ENCODE assay signal across 10 mouse cellular contexts in genomic region chr3:95293537-95293936, GRCm38 (mm10). TPM values are rescaled to one million over a fixed set of nuclear protein-coding genes. Genes with fewer than 3 reads are reported as not detected.
A peak's percentile ranks its signal among the peaks of the same experiment; 100 is the strongest.
DNase-seq lines count a peak whose midpoint lies in the region; ATAC-seq and TF ChIP-seq lines count a peak whose summit lies in the region.
"Had no signal": no experiment of that assay in that cellular context is flagged by ENCODE, and none has a peak within 500 bp of the region (broad histone marks: within the 10 kb centered on the region; RNA-seq: fewer than 3 reads in every experiment).

No protein-coding gene starts in this region.

- TF ChIP-seq RAD21 in CH12.LX (IDR thresholded peaks at IDR 0.05; ENCODE audit: low read depth, low read length) = no peak

- no peak for TF ChIP-seq POLR2A in CH12.LX (IDR thresholded peaks at IDR 0.05; ENCODE audit: low read depth, low read length)

- no peaks in the 10 kb centered on the region for H3K27me3 ChIP-seq in CH12.LX (replicated peaks)
- no peaks in the 10 kb centered on the region for H3K27me3 ChIP-seq in liver, postnatal 0 days (ENCODE audit: insufficient read depth, low read length)
- H3K27me3 ChIP-seq in hindbrain, embryonic 14.5 days (ENCODE audit: control insufficient read depth, insufficient read depth, low read length) = no peaks in the 10 kb centered on the region

- TF ChIP-seq CTCF in CH12.LX (conservative IDR thresholded peaks at IDR 0.05 in 1 of 2, IDR thresholded peaks at IDR 0.05 in 1 of 2; ENCODE audit: low read depth in 2 of 2, low read length in 2 of 2) = no peak
- no peak for TF ChIP-seq CTCF in liver, postnatal 0 days (IDR thresholded peaks at IDR 0.05; ENCODE audit: low read depth)

- no peaks in the 10 kb centered on the region for H3K9me3 ChIP-seq in CH12.LX (replicated peaks; ENCODE audit: low read length)
- H3K9me3 ChIP-seq in liver, postnatal 0 days (ENCODE audit: low read length) = no peaks in the 10 kb centered on the region
- H3K9me3 ChIP-seq in hindbrain, embryonic 14.5 days (ENCODE audit: control insufficient read depth, low read length) = no peaks in the 10 kb centered on the region

- TF ChIP-seq EP300 in CH12.LX (IDR thresholded peaks at IDR 0.05; ENCODE audit: low read length) = no peak
- TF ChIP-seq EP300 in liver, postnatal 0 days (IDR thresholded peaks at IDR 0.05; ENCODE audit: low read depth) = peak; percentile 62; the same call in 1 of the 2 replicates

- ATAC-seq in hematopoietic stem cell, adult 5-6 weeks (replicated peaks in 1 of 2; ENCODE audit: insufficient read depth in 1 of 2, low FRiP score in 2 of 2, low TSS enrichment in 1 of 2, low read depth in 1 of 2, poor library complexity in 2 of 2, severe bottlenecking in 2 of 2) = peak; percentile 91 to 92
- peak; percentile 54 for ATAC-seq in liver, postnatal 0 days
- ATAC-seq in hindbrain, embryonic 14.5 days (ENCODE audit: low FRiP score) = no peak

- no peaks in the 10 kb centered on the region for H3K79me2 ChIP-seq in CH12.LX (replicated peaks; ENCODE audit: control insufficient read depth, extremely low read depth, insufficient read depth, poor library complexity, severe bottlenecking)

- no peak overlapping the region for H3K27ac ChIP-seq in CH12.LX (ENCODE audit: insufficient read depth, low read depth)
- peak overlapping the region; percentile 78 for H3K27ac ChIP-seq in liver, postnatal 0 days (ENCODE audit: low read depth)
- no peak overlapping the region for H3K27ac ChIP-seq in hindbrain, embryonic 14.5 days

- no peak overlapping the region for H3K9ac ChIP-seq in CH12.LX (ENCODE audit: insufficient read depth, low read depth)
- no peak overlapping the region for H3K9ac ChIP-seq in liver, postnatal 0 days (replicated peaks)
- no peak overlapping the region for H3K9ac ChIP-seq in hindbrain, embryonic 14.5 days

- peaks cover 20 to 60% of the 10 kb centered on the region in 2 experiments for H3K36me3 ChIP-seq in CH12.LX (replicated peaks in 1 of 2; ENCODE audit: control insufficient read depth in 1 of 2, insufficient read depth in 1 of 2, low read length in 1 of 2)
- peaks cover 42% of the 10 kb centered on the region for H3K36me3 ChIP-seq in liver, postnatal 0 days (replicated peaks; ENCODE audit: insufficient read depth, low read length)
- peaks cover 50% of the 10 kb centered on the region for H3K36me3 ChIP-seq in hindbrain, embryonic 14.5 days (replicated peaks; ENCODE audit: control insufficient read depth, insufficient read depth)

- in situ Hi-C loops in CH12.LX (cut with MboI; ENCODE audit: low pct_ligation_motif_present, low pct_unique_long_range_greater_than_20kb, low sequenced_read_pairs) = no loop called here

- WGBS in liver, postnatal 0 days (ENCODE audit: insufficient replicate concordance) = 21% methylated on average over 11 of the region's 11 CpGs
- 82% methylated on average over 11 of the region's 11 CpGs for WGBS in hindbrain, embryonic 14.5 days

- H3K4me1 ChIP-seq in CH12.LX (ENCODE audit: control insufficient read depth in 1 of 2, insufficient read depth in 2 of 2) = peaks cover 0 to 23% of the 10 kb centered on the region in 2 experiments; a peak in 3 of 4 replicates
- H3K4me1 ChIP-seq in liver, postnatal 0 days (ENCODE audit: insufficient read depth) = peaks cover 39% of the 10 kb centered on the region
- H3K4me1 ChIP-seq in hindbrain, embryonic 14.5 days (replicated peaks; ENCODE audit: control insufficient read depth, insufficient read depth, low read length) = no peaks in the 10 kb centered on the region

- no peak overlapping the region for H3K4me3 ChIP-seq in CH12.LX (replicated peaks in 1 of 3; ENCODE audit: low read depth in 2 of 3, low read length in 2 of 3, poor library complexity in 1 of 3)
- no peak overlapping the region for H3K4me3 ChIP-seq in liver, postnatal 0 days (ENCODE audit: low read depth, low read length)
- no peak overlapping the region for H3K4me3 ChIP-seq in hindbrain, embryonic 14.5 days (replicated peaks; ENCODE audit: low read length)

- no peak overlapping the region for H3K4me2 ChIP-seq in CH12.LX (ENCODE audit: insufficient read depth, low read depth, poor library complexity, severe bottlenecking)
- H3K4me2 ChIP-seq in liver, postnatal 0 days (ENCODE audit: low read depth, low read length) = peak overlapping the region; percentile 18; the same call in 1 of the 2 replicates
- H3K4me2 ChIP-seq in hindbrain, embryonic 14.5 days (replicated peaks) = no peak overlapping the region

- dilution Hi-C loops in CH12.LX (cut with MboI; ENCODE audit: extremely low pct_ligation_motif_present, extremely low pct_unique_long_range_greater_than_20kb, low sequenced_read_pairs) = no loop called here

- DNase-seq in 3T3-L1 (ENCODE audit: low read depth, low spot score) (peak; percentile 89), CH12.LX (ENCODE audit: extremely low read depth) (peak; percentile 18)
- DNase-seq in liver, postnatal 0 days = peak; percentile 63
- DNase-seq in hindbrain, embryonic 14.5 days (ENCODE audit: low spot score) = no peak
- no peak for DNase-seq in spleen, adult 12 weeks (ENCODE audit: low spot score)
- DNase-seq in layer of hippocampus, adult 8-10 months (ENCODE audit: low spot score in 2 of 2) = no peak
- DNase-seq in gastrocnemius, postnatal 10 days = no peak
- DNase-seq: heart, postnatal 10 days; midbrain, embryonic 14.5 days had no signal

TF ChIP-seq in CH12.LX, 34 proteins besides CTCF, POLR2A, EP300 and RAD21:
- TF ChIP-seq CHD1 (IDR thresholded peaks at IDR 0.05; ENCODE audit: low read depth, low read length) = no peak
- 0 out of 2 replicates have a peak, but pooled peaks have one; percentile 13 for TF ChIP-seq ETS1 (conservative IDR thresholded peaks at IDR 0.05; ENCODE audit: low read depth, low read length)

RNA-seq across cellular contexts. Expression of gene Prune1, which starts 11.7 kb away (rescaled TPM):
- total RNA-seq in CH12.LX (2012; rRNA removed) (7.1 and 8.4 TPM in 2 replicates), CH12.LX (2014; rRNA removed) (7.1 and 8.5 TPM in 2 replicates)
- 8.8 and 9.1 TPM in 2 replicates for polyA plus RNA-seq in CH12.LX (2012; ENCODE audit: insufficient read length, low read depth)
- 9.8 and 11.7 TPM in 2 replicates for total RNA-seq in hematopoietic stem cell, adult 5-6 weeks (2017)
- polyA plus RNA-seq in liver, postnatal 0 days (2015; fragmentation: Nextera tagmentation; extraction: Ambion mirVana) = 10.6 and 10.7 TPM in 2 replicates
- polyA plus RNA-seq in hindbrain, embryonic 14.5 days (2014; fragmentation: Nextera tagmentation; extraction: Ambion mirVana) = 63.8 and 66.0 TPM in 2 replicates
- total RNA-seq in layer of hippocampus, adult 8-10 months (2022) = 10 to 100 TPM; 19.2 to 22.4 (median 21.0) TPM
- total RNA-seq in gastrocnemius, postnatal 10 days (2021) = 10 to 100 TPM; 38.1 to 46.8 TPM

RNA-seq across cellular contexts. Expression of gene Mindy1, which starts 12.4 kb away (rescaled TPM):
- total RNA-seq in CH12.LX (2012; rRNA removed) (4.9 and 5.4 TPM in 2 replicates), CH12.LX (2014; rRNA removed) (5.0 and 6.0 TPM in 2 replicates)
- 8.7 and 14.4 TPM in 2 replicates for polyA plus RNA-seq in CH12.LX (2012; ENCODE audit: insufficient read length, low read depth)
- total RNA-seq in hematopoietic stem cell, adult 5-6 weeks (2017) = 42.4 and 45.4 TPM in 2 replicates
- 41.4 and 42.8 TPM in 2 replicates for polyA plus RNA-seq in liver, postnatal 0 days (2015; fragmentation: Nextera tagmentation; extraction: Ambion mirVana)
- polyA plus RNA-seq in hindbrain, embryonic 14.5 days (2014; fragmentation: Nextera tagmentation; extraction: Ambion mirVana) = 37.8 and 38.9 TPM in 2 replicates
- 10 to 100 TPM; 20.7 to 28.4 (median 23.9) TPM for total RNA-seq in layer of hippocampus, adult 8-10 months (2022)
- 10 to 100 TPM; 19.8 to 21.7 TPM for total RNA-seq in gastrocnemius, postnatal 10 days (2021)

RNA-seq across cellular contexts. Expression of gene Anxa9, which starts 13.4 kb away (rescaled TPM):
- total RNA-seq in CH12.LX (2012; rRNA removed) (1.9 and 2.5 TPM in 2 replicates), CH12.LX (2014; rRNA removed) (1.4 and 1.5 TPM in 2 replicates)
- polyA plus RNA-seq in CH12.LX (2012; ENCODE audit: insufficient read length, low read depth) = 3.6 and 4.1 TPM in 2 replicates
- 8.0 and 9.9 TPM in 2 replicates for total RNA-seq in hematopoietic stem cell, adult 5-6 weeks (2017)
- 1.2 TPM in 2 replicates for polyA plus RNA-seq in liver, postnatal 0 days (2015; fragmentation: Nextera tagmentation; extraction: Ambion mirVana)
- polyA plus RNA-seq in hindbrain, embryonic 14.5 days (2014; fragmentation: Nextera tagmentation; extraction: Ambion mirVana) = 0.24 and 0.52 TPM in 2 replicates
- 1 to 10 TPM in 2 of 4 experiments, under 1 TPM in 2; 0.85 to 1.4 (median 1.2) TPM for total RNA-seq in layer of hippocampus, adult 8-10 months (2022)
- under 1 TPM; 0.27 to 0.63 TPM for total RNA-seq in gastrocnemius, postnatal 10 days (2021)

RNA-seq across cellular contexts. Expression of gene Cers2, which starts 21.1 kb away (rescaled TPM):
- 70.6 and 81.1 TPM in 2 replicates for total RNA-seq in CH12.LX (2012; rRNA removed)
- 96.7 and 105 TPM in 2 replicates for total RNA-seq in CH12.LX (2014; rRNA removed)
- 84.5 and 89.8 TPM in 2 replicates for polyA plus RNA-seq in CH12.LX (2012; ENCODE audit: insufficient read length, low read depth)
- total RNA-seq in hematopoietic stem cell, adult 5-6 weeks (2017) = 103 and 119 TPM in 2 replicates
- 124 and 125 TPM in 2 replicates for polyA plus RNA-seq in liver, postnatal 0 days (2015; fragmentation: Nextera tagmentation; extraction: Ambion mirVana)
- polyA plus RNA-seq in hindbrain, embryonic 14.5 days (2014; fragmentation: Nextera tagmentation; extraction: Ambion mirVana) = 81.8 and 88.3 TPM in 2 replicates
- total RNA-seq in layer of hippocampus, adult 8-10 months (2022) = 10 to 100 TPM; 49.1 to 65.7 (median 61.2) TPM
- 10 to 100 TPM; 42.6 to 51.9 TPM for total RNA-seq in gastrocnemius, postnatal 10 days (2021)

RNA-seq across cellular contexts. Expression of gene Bnipl, which starts 42.5 kb away (rescaled TPM):
- total RNA-seq in CH12.LX (2012; rRNA removed) (0.17 TPM in 1 of 2 replicates, not detected in the other), CH12.LX (2014; rRNA removed) (not detected in 2 replicates)
- polyA plus RNA-seq in CH12.LX (2012; ENCODE audit: insufficient read length, low read depth) = 0.30 and 0.33 TPM in 2 replicates
- not detected in 2 replicates for total RNA-seq in hematopoietic stem cell, adult 5-6 weeks (2017)
- not detected in 2 replicates for polyA plus RNA-seq in liver, postnatal 0 days (2015; fragmentation: Nextera tagmentation; extraction: Ambion mirVana)
- 0.27 TPM in 1 of 2 replicates, not detected in the other for polyA plus RNA-seq in hindbrain, embryonic 14.5 days (2014; fragmentation: Nextera tagmentation; extraction: Ambion mirVana)
- total RNA-seq in layer of hippocampus, adult 8-10 months (2022) = under 1 TPM in 3 of 4 experiments, not detected in 1; 0.43 to 0.95 (median 0.63) TPM
- not detected for total RNA-seq in gastrocnemius, postnatal 10 days (2021)
- total RNA-seq: heart, postnatal 10 days had no signal
- polyA plus RNA-seq: midbrain, embryonic 14.5 days had no signal

Comparison
In these comparisons a context has a peak if more than half of its experiments do, and no peak if none do; other contexts are left out.
1. DNase-seq: peak in 3T3-L1 (single experiment), CH12.LX (single experiment) and liver, postnatal 0 days (single experiment); none in hindbrain, embryonic 14.5 days (single experiment), spleen, adult 12 weeks (single experiment), layer of hippocampus, adult 8-10 months (0 of 2) and gastrocnemius, postnatal 10 days (single experiment).